Mouse (Mus musculus) gastrocnemius, postnatal 25 days (tissue): ENCODE measurements at regions not wholly inside any gene's neighbourhood (a gene's known extent, or its start where the extent isn't known, plus 50 kb on each side); places are given as distances from the start of the nearest gene placed in this dataset.
A peak's percentile ranks its signal among the peaks of the same experiment; 100 is the strongest.

ENCODE experiments used
- DNase-seq: peaks from one replicate; pipeline ENCODE4 v3.0.0; 2022

- DNase-seq = peak; percentile 7
These were observed 281.2 kb downstream of the Sox11 start for GRCm38 (mm10) chr12:27060899-27061762.

GRCm38 (mm10) chr12:27059885-27060284, 282.5 kb downstream of the Sox11 start:
- no peak for DNase-seq

GRCm38 (mm10) chr12:27054411-27054810, 288.0 kb downstream of the Sox11 start:
- no peak for DNase-seq

GRCm38 (mm10) chr12:27037922-27038321, 304.5 kb downstream of the Sox11 start:
- DNase-seq = no peak

GRCm38 (mm10) chr12:27019751-27020150, 322.6 kb downstream of the Sox11 start:
- DNase-seq = no peak

GRCm38 (mm10) chr12:27018366-27018765, 324.0 kb downstream of the Sox11 start:
- DNase-seq = no peak

GRCm38 (mm10) chr12:26999287-26999686, 343.1 kb downstream of the Sox11 start:
- DNase-seq = no peak

- no peak for DNase-seq
These were observed 365.9 kb downstream of the Sox11 start for GRCm38 (mm10) chr12:26976284-26977065.

- DNase-seq = no peak
These were observed 369.8 kb downstream of the Sox11 start for GRCm38 (mm10) chr12:26972495-26973113.

- no peak for DNase-seq
These were observed 375.2 kb downstream of the Sox11 start for GRCm38 (mm10) chr12:26967018-26967737.

GRCm38 (mm10) chr12:26963917-26964316, 378.5 kb downstream of the Sox11 start:
- DNase-seq = no peak

- no peak for DNase-seq
These were observed 402.5 kb downstream of the Sox11 start for GRCm38 (mm10) chr12:26939831-26940230.

- DNase-seq = no peak
These were observed 404.5 kb downstream of the Sox11 start for GRCm38 (mm10) chr12:26937836-26938235.

- no peak for DNase-seq
These were observed 405.5 kb downstream of the Sox11 start for GRCm38 (mm10) chr12:26936696-26937458.

- no peak for DNase-seq
These were observed 412.1 kb downstream of the Sox11 start for GRCm38 (mm10) chr12:26930155-26930867.

- DNase-seq = no peak
These were observed 436.2 kb downstream of the Sox11 start for GRCm38 (mm10) chr12:26906126-26906525.

- DNase-seq = no peak
These were observed 434.9 kb downstream of the Cmpk2 start for GRCm38 (mm10) chr12:26903894-26904272.

- no peak for DNase-seq
These were observed 434.3 kb downstream of the Cmpk2 start for GRCm38 (mm10) chr12:26903073-26903893.

- DNase-seq = no peak
These were observed 422.2 kb downstream of the Cmpk2 start for GRCm38 (mm10) chr12:26891190-26891589.

- DNase-seq = no peak
These were observed 417.6 kb downstream of the Cmpk2 start for GRCm38 (mm10) chr12:26886635-26887014.
